Comparison of ENCODE assay signal across 9 mouse cellular contexts in the genomic region with DNA sequence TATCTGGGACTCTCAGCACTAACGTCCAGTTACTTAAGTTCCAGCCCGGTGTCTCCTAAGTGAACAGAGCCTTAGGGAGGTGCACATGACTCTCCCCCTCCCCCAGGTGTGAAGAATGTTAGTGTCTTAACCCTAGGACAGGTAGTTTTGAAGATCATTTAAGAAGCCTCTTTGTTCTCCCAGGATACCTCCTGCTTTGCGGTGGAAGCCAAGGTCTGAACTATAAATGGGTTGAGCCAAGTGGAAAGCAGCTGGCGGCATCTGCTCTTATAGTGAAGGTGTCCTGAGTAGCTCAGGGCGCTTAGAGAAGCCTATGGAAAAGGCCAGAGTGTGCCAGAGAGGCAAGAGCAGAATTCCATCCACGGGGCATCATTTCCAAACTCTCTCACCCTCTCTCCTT. TPM values are rescaled to one million over a fixed set of nuclear protein-coding genes. Genes with fewer than 3 reads are reported as not detected.
DNase-seq lines count a peak whose midpoint lies in the region; ATAC-seq lines count a peak whose summit lies in the region.
"Had no signal": no experiment of that assay in that cellular context is flagged by ENCODE, and none has a peak within 500 bp of the region (broad histone marks: within the 10 kb centered on the region; RNA-seq: fewer than 3 reads in every experiment).

No protein-coding gene starts in this region.

- H3K27ac ChIP-seq in lung, embryonic 15.5 days, result peak overlapping the region; percentile 77
- H3K27ac ChIP-seq in neural tube, embryonic 12.5 days, result no peak overlapping the region

- DNase-seq in embryo, embryonic 10 days (ENCODE audit: low spot score), result peak; percentile 39
- DNase-seq in embryo, embryonic 9.5 days (ENCODE audit: extremely low spot score), result no peak
- no peak for DNase-seq in lung, postnatal 14 days
- DNase-seq in heart, postnatal 4 days, result peak; percentile 26
- no peak for DNase-seq in left cerebral cortex, postnatal 10 days (ENCODE audit: extremely low spot score in 1 of 2, low spot score in 2 of 2)
- DNase-seq in cerebellum, adult 11 months, result no peak

- no peak for ATAC-seq in lung, embryonic 15.5 days (ENCODE audit: borderline replicate concordance, extremely low read depth, low FRiP score, low TSS enrichment)
- ATAC-seq in neural tube, embryonic 12.5 days (ENCODE audit: low FRiP score, low read depth), result no peak

- peaks cover 12% of the 10 kb centered on the region for H3K4me1 ChIP-seq in lung, embryonic 15.5 days
- peaks cover 22% of the 10 kb centered on the region for H3K4me1 ChIP-seq in neural tube, embryonic 12.5 days

- peak overlapping the region; percentile 41; the same call in 1 of the 2 replicates for H3K4me2 ChIP-seq in lung, embryonic 15.5 days
- H3K4me2 ChIP-seq in neural tube, embryonic 12.5 days (replicated peaks), result peak overlapping the region; percentile 49

- WGBS in lung, embryonic 15.5 days, result 21% methylated on average over 6 of the region's 6 CpGs
- WGBS in neural tube, embryonic 12.5 days, result 12% methylated on average over 6 of the region's 6 CpGs

- no peak overlapping the region for H3K9ac ChIP-seq in lung, embryonic 15.5 days
- H3K9ac ChIP-seq in neural tube, embryonic 12.5 days, result no peak overlapping the region

- H3K27me3 ChIP-seq in lung, embryonic 15.5 days, result no peaks in the 10 kb centered on the region
- H3K27me3 ChIP-seq in neural tube, embryonic 12.5 days (replicated peaks), result no peaks in the 10 kb centered on the region

- H3K4me3 ChIP-seq in lung, embryonic 15.5 days, result no peak overlapping the region
- no peak overlapping the region for H3K4me3 ChIP-seq in neural tube, embryonic 12.5 days

- H3K9me3 ChIP-seq in lung, embryonic 15.5 days, result no peaks in the 10 kb centered on the region
- H3K9me3 ChIP-seq in neural tube, embryonic 12.5 days, result no peaks in the 10 kb centered on the region

- intact Hi-C loops in left cerebral cortex, postnatal 10 days (cut with DNase I), result no loop called here

- no peaks in the 10 kb centered on the region for H3K36me3 ChIP-seq in lung, embryonic 15.5 days
- H3K36me3 ChIP-seq in neural tube, embryonic 12.5 days, result no peaks in the 10 kb centered on the region

RNA-seq across cellular contexts. Expression of a gene that starts 10.0 kb away (rescaled TPM):
- polyA plus RNA-seq in lung, embryonic 15.5 days (2015; fragmentation: Nextera tagmentation; extraction: Ambion mirVana), result 4.3 and 4.5 TPM in 2 replicates
- total RNA-seq in heart, postnatal 4 days (2021), result 1 to 10 TPM; 2.5 to 2.7 TPM
- polyA plus RNA-seq in neural tube, embryonic 12.5 days (2016; fragmentation: Nextera tagmentation; extraction: Ambion mirVana), result 0.11 TPM in 1 of 2 replicates, not detected in the other
- under 1 TPM; 0.13 to 0.20 TPM for total RNA-seq in left cerebral cortex, postnatal 10 days (2021)

RNA-seq across cellular contexts. Expression of a gene that starts 56.5 kb away (rescaled TPM):
- not detected in 2 replicates for polyA plus RNA-seq in lung, embryonic 15.5 days (2015; fragmentation: Nextera tagmentation; extraction: Ambion mirVana)
- total RNA-seq in heart, postnatal 4 days (2021), result not detected
- not detected in 2 replicates for polyA plus RNA-seq in neural tube, embryonic 12.5 days (2016; fragmentation: Nextera tagmentation; extraction: Ambion mirVana)
- not detected for total RNA-seq in left cerebral cortex, postnatal 10 days (2021)
- polyA plus RNA-seq: limb, embryonic 11.5 days had no signal

Comparison
In these comparisons a context has a peak if more than half of its experiments do, and no peak if none do; other contexts are left out.
1. DNase-seq: peak in embryo, embryonic 10 days (single experiment) and heart, postnatal 4 days (single experiment); none in embryo, embryonic 9.5 days (single experiment), lung, postnatal 14 days (single experiment), left cerebral cortex, postnatal 10 days (0 of 2) and cerebellum, adult 11 months (single experiment).